Mouse (Mus musculus) midbrain, embryonic 12.5 days (tissue): Measurements from ENCODE around the gene Sorcs1. TPM values are rescaled to one million over a fixed set of nuclear protein-coding genes. Genes with fewer than 3 reads are reported as not detected.

ENCODE experiments used
- ATAC-seq: fragments of 200-750 bp; cut with Nextera tagmentation; 2 replicates; pipeline ENCODE4 v1.8.0; 2017; ENCODE audit warnings: low read depth, moderate TSS enrichment, moderate library complexity; ENCODE audit not compliant: low FRiP score
- H3K27ac ChIP-seq: fragments of 300-500 bp; sonication (generic); replicated peaks from 2 replicates; pipeline ENCODE4 v1.5.1; 2016; ENCODE audit warnings: mild to moderate bottlenecking
- H3K27me3 ChIP-seq: fragments of 300-500 bp; sonication (generic); 2 replicates; pipeline ENCODE4 v1.6.1; 2016; ENCODE audit warnings: mild to moderate bottlenecking
- H3K36me3 ChIP-seq: fragments of 300-500 bp; sonication (generic); 2 replicates; pipeline ENCODE4 v1.6.1; 2016
- H3K4me1 ChIP-seq: fragments of 300-500 bp; sonication (generic); 2 replicates; pipeline ENCODE4 v1.6.1; 2016
- H3K4me2 ChIP-seq: fragments of 300-500 bp; sonication (generic); replicated peaks from 2 replicates; pipeline ENCODE4 v1.6.1; 2016; ENCODE audit warnings: mild to moderate bottlenecking, moderate library complexity
- H3K4me3 ChIP-seq: fragments of 300-500 bp; sonication (generic); 2 replicates; pipeline ENCODE4 v1.5.1; 2016; ENCODE audit warnings: mild to moderate bottlenecking
- H3K9ac ChIP-seq: fragments of 300-500 bp; sonication (generic); replicated peaks from 2 replicates; pipeline ENCODE4 v1.6.1; 2016; ENCODE audit warnings: mild to moderate bottlenecking, moderate library complexity
- H3K9me3 ChIP-seq: fragments of 300-500 bp; sonication (generic); 2 replicates; pipeline ENCODE4 v1.6.1; 2016; ENCODE audit warnings: mild to moderate bottlenecking
- WGBS: fragments of 180-500 bp; shearing (Covaris S2); methylation state at CpG from one replicate; pipeline ENCODE4 v1.1.7; 2016; 5-methylcytosine and 5-hydroxymethylcytosine counted together
- polyA plus RNA-seq: library from polyadenylated mRNA; unstranded; fragments of >200 nt; fragmentation: Nextera tagmentation; extraction: Ambion mirVana; gene quantifications from 2 replicates; pipeline ENCODE4 v1.2.1, GENCODE M21; 2016

The Sorcs1 gene
- polyA plus RNA-seq, 1 experiment from 2014 or later, result 6.2 TPM

DNA sequence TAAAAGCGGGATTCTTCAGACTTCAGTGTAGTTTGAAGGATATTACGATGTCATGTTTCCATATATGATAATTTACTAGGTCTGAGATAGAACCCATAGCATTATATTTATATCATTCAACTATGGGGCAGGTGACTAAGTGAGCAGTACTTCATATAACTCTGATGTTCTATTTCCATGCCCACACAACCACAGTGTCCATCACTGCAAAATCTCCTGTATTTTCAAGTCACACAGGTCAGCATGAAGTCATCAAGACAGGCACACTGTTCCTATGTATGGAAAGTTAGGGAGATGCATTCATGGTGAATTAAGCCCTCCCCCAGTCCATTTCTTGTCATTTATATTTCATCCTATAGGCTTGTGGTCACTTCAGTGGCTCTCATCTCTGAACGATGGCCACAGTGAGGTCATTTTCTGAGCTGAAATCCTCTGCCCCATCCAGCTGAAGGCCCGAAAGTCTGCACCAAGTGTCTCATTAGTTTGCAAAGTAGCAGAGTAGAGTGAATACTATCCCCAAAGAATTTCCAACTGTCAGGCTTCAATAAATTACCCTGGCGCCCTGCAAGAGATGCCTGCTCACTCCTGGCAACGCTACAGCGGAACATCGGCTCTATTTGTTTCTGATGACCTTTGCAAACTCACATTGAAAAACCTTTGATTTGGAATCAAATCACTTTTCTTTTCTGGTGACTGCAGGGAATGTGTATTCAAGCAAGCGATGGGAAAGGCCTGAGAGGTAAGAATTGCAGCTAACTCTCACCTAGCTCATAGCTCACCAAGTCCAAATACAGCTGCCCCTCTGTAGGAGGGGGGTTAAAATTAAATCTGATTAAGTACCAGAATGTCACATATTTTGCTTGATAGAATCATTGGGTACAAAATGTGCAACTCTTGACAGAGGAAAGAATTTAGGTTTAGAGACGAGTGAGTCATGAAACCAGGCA lies 492.4 kb downstream of the Sorcs1 start:
- no peak overlapping the region for H3K4me2 ChIP-seq
- no peaks in the 10 kb centered on the region for H3K9me3 ChIP-seq
- WGBS, result 48% methylated on average over 10 of the region's 10 CpGs
- peak; percentile 49; the same call in 1 of the 2 replicates for ATAC-seq
- no peak overlapping the region for H3K9ac ChIP-seq
- no peaks in the 10 kb centered on the region for H3K4me1 ChIP-seq
- H3K4me3 ChIP-seq, result no peak overlapping the region
- no peaks in the 10 kb centered on the region for H3K27me3 ChIP-seq
- H3K36me3 ChIP-seq, result no peaks in the 10 kb centered on the region
- H3K27ac ChIP-seq, result no peak overlapping the region

GRCm38 (mm10) chr19:50184901-50185623 lies 493.4 kb downstream of the Sorcs1 start:
- no peaks in the 10 kb centered on the region for H3K27me3 ChIP-seq
- 66% methylated on average over 21 of the region's 21 CpGs for WGBS

DNA sequence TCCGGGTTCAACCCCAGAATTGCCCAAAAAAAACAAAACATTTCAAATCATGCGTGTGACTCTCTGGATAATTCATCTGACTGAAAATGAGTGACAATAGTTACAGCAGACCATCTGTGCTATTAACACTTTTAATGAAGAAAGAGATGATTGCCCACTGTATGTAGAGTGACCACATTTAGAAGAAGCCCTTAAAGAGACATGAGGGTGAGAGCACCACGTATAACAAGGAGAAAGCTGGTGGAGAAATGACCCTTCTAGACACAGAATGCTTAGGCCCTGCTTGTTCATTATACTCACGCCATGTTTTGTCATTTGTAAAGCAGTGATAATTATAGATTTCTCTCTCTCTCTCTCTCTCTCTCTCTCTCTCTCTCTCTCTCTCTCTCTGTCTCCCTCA lies 499.6 kb downstream of the Sorcs1 start:
- Histone ChIP-seq H3K27me3 (no peaks in the 10 kb centered on the region), H3K9ac (no peak overlapping the region), H3K36me3 (no peaks in the 10 kb centered on the region), H3K9me3 (no peaks in the 10 kb centered on the region), H3K4me1 (no peaks in the 10 kb centered on the region), H3K4me3 (no peak overlapping the region), H3K27ac (no peak overlapping the region), H3K4me2 (no peak overlapping the region)
- ATAC-seq, result no peak
- WGBS, result 84% methylated on average over 4 of the region's 4 CpGs

More at GRCm38 (mm10) chr19:50184901-50185623, 493.4 kb downstream of the Sorcs1 start:
- no peaks in the 10 kb centered on the region for H3K36me3 ChIP-seq
- H3K9me3 ChIP-seq, result no peaks in the 10 kb centered on the region
- H3K9ac ChIP-seq, result no peak overlapping the region
- H3K27ac ChIP-seq, result no peak overlapping the region
- peak; percentile 58 for ATAC-seq
- no peak overlapping the region for H3K4me2 ChIP-seq
- H3K4me3 ChIP-seq, result no peak overlapping the region
- no peaks in the 10 kb centered on the region for H3K4me1 ChIP-seq

GRCm38 (mm10) chr19:50178151-50178550 lies 500.3 kb downstream of the Sorcs1 start:
- no peak overlapping the region for H3K4me3 ChIP-seq
- 93% methylated on average over 4 of the region's 4 CpGs for WGBS
- no peak overlapping the region for H3K9ac ChIP-seq
- no peaks in the 10 kb centered on the region for H3K27me3 ChIP-seq
- H3K4me1 ChIP-seq, result no peaks in the 10 kb centered on the region
- ATAC-seq, result no peak
- H3K27ac ChIP-seq, result no peak overlapping the region
- no peaks in the 10 kb centered on the region for H3K9me3 ChIP-seq
- no peaks in the 10 kb centered on the region for H3K36me3 ChIP-seq
- no peak overlapping the region for H3K4me2 ChIP-seq

GRCm38 (mm10) chr19:50171849-50172248 lies 506.6 kb downstream of the Sorcs1 start:
- Histone ChIP-seq H3K9ac (no peak overlapping the region), H3K27me3 (no peaks in the 10 kb centered on the region), H3K27ac (no peak overlapping the region), H3K36me3 (no peaks in the 10 kb centered on the region), H3K9me3 (no peaks in the 10 kb centered on the region), H3K4me3 (no peak overlapping the region), H3K4me2 (no peak overlapping the region), H3K4me1 (no peaks in the 10 kb centered on the region)
- ATAC-seq, result no peak
- WGBS, result 67% methylated on average over 4 of the region's 4 CpGs

DNA sequence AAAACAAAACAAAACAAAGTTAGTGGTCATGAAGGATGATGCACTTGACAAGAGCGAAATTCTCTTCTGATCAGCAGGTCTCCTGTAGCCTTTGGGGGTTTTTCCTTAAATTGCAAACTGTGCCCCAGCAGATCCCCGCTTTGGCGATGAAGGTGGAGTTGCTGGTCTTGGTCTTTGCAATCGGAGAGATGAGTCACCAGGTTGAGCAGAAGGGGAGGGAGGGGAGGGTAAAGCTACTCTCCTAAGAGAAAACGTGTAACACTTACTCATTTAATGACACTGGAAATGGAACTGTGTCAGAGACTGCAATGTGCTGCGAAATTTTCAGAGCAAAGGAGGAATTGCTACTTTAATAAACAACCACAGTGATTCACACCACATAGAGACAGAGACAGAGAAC lies 527.3 kb downstream of the Sorcs1 start:
- WGBS, result 75% methylated on average over 6 of the region's 6 CpGs
- Histone ChIP-seq H3K4me2 (no peak overlapping the region), H3K36me3 (no peaks in the 10 kb centered on the region), H3K4me3 (no peak overlapping the region), H3K27me3 (peaks cover 4% of the 10 kb centered on the region; the same call in 1 of the 2 replicates), H3K9me3 (no peaks in the 10 kb centered on the region), H3K4me1 (peaks cover 11% of the 10 kb centered on the region), H3K9ac (no peak overlapping the region), H3K27ac (no peak overlapping the region)
- ATAC-seq, result no peak

GRCm38 (mm10) chr19:50145919-50146318 lies 532.5 kb downstream of the Sorcs1 start:
- peaks cover 11% of the 10 kb centered on the region for H3K4me1 ChIP-seq

DNA sequence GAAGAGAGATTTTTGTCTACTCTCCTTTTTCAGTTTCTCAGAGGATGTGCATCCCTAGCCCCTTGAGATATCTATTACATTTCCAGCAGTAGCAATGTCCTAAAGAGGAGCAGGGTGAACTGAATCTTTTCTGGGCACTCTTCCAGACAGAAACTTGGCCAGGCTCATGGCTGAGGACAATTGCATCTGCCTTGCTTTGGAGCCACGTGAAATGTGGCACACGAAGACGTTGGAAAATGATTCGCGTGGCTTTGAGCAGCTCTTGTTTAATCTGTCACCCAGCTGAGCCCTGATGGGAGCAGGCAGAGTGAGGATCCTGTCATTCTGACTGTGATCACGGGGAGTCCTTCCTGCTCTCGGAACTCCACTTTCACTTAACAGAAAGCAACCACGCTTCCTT lies 536.6 kb downstream of the Sorcs1 start:
- no peak overlapping the region for H3K9ac ChIP-seq
- H3K4me3 ChIP-seq, result no peak overlapping the region
- peaks cover 6% of the 10 kb centered on the region; the same call in 1 of the 2 replicates for H3K4me1 ChIP-seq
- no peaks in the 10 kb centered on the region for H3K9me3 ChIP-seq
- H3K27me3 ChIP-seq, result no peaks in the 10 kb centered on the region
- 80% methylated on average over 8 of the region's 8 CpGs for WGBS
- H3K4me2 ChIP-seq, result no peak overlapping the region
- no peak overlapping the region for H3K27ac ChIP-seq
- no peak for ATAC-seq
- H3K36me3 ChIP-seq, result no peaks in the 10 kb centered on the region

More at GRCm38 (mm10) chr19:50145919-50146318, 532.5 kb downstream of the Sorcs1 start:
- ATAC-seq, result no peak
- H3K4me3 ChIP-seq, result no peak overlapping the region
- 25% methylated on average over 3 of the region's 3 CpGs for WGBS
- H3K9me3 ChIP-seq, result no peaks in the 10 kb centered on the region
- no peaks in the 10 kb centered on the region for H3K36me3 ChIP-seq
- no peak overlapping the region for H3K4me2 ChIP-seq
- peaks cover 4% of the 10 kb centered on the region; the same call in 1 of the 2 replicates for H3K27me3 ChIP-seq
- H3K9ac ChIP-seq, result no peak overlapping the region
- no peak overlapping the region for H3K27ac ChIP-seq

GRCm38 (mm10) chr19:50134656-50135055 lies 543.8 kb downstream of the Sorcs1 start:
- Histone ChIP-seq H3K4me3 (no peak overlapping the region), H3K9ac (no peak overlapping the region), H3K4me2 (no peak overlapping the region), H3K9me3 (no peaks in the 10 kb centered on the region), H3K4me1 (no peaks in the 10 kb centered on the region), H3K27me3 (no peaks in the 10 kb centered on the region), H3K27ac (no peak overlapping the region), H3K36me3 (no peaks in the 10 kb centered on the region)
- 85% methylated on average over 1 of the region's 1 CpGs for WGBS
- no peak for ATAC-seq

DNA sequence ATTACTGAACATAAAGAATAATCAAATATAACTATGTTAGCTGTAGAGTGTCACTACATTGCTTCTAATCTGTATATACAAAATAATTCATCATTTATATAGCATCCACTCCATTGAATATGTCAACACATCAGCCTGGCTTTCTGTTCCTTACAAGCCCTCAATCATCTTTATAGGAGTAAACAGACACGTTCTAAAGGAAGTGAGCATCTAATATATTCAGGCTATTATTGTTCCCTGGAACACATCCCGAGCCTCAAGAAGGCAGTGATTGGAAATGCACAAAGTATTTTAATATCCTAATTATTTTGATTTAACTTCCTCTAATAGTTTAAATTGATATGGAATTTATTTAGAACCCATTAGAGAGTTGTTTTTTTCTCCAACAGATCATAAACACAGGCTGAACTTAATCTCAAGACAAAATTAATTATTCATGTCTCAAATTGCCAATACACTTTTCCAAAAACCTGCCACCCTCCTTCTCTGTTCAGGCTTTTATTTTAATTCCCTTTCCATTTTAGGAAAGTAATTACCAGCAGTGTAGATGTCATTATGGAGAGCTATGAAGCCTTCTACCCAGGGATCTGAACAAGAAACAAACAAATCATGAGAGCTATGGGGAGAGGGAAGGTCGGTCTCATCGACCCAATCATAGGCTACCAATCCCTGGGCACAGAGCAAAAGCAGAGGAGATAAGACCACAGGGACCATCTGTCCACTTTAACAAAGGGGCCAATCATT lies 572.4 kb downstream of the Sorcs1 start:
- Histone ChIP-seq H3K36me3 (no peaks in the 10 kb centered on the region), H3K4me2 (no peak overlapping the region), H3K9me3 (no peaks in the 10 kb centered on the region), H3K27me3 (no peaks in the 10 kb centered on the region), H3K27ac (no peak overlapping the region), H3K9ac (no peak overlapping the region), H3K4me3 (no peak overlapping the region), H3K4me1 (no peaks in the 10 kb centered on the region)
- no peak for ATAC-seq
- 68% methylated on average over 4 of the region's 4 CpGs for WGBS
